Mouse (Mus musculus) ES-E14 (cell line): ENCODE results near the gene Pi4kb. TPM values are rescaled to one million over a fixed set of nuclear protein-coding genes. Genes with fewer than 3 reads are reported as not detected.
"Not testable (repeated sequence)": the region's sequence is repeated elsewhere in the genome, so short reads cannot be mapped to it uniquely, and the experiment has no call there.

Experiments
- DNase-seq: peaks from one replicate; pipeline ENCODE4 v3.0.0-alpha.2; 2013; ENCODE audit warnings: low read depth, low spot score
- H3K27ac ChIP-seq: 2 replicates; pipeline ENCODE4 v1.5.1; 2012; ENCODE audit warnings: low read depth, mild to moderate bottlenecking, low read length, moderate library complexity, mixed read lengths; ENCODE audit not compliant: poor library complexity, insufficient read depth, severe bottlenecking
- H3K36me3 ChIP-seq: 2 replicates; pipeline ENCODE4 v1.6.1; 2012; ENCODE audit warnings: mild to moderate bottlenecking, low read length, moderate library complexity, mixed read lengths; ENCODE audit not compliant: control insufficient read depth, poor library complexity, insufficient read depth, severe bottlenecking
- H3K4me1 ChIP-seq, 2 experiments: fragments of 150-350 bp in 1 of 2; sonication (generic) in 1 of 2; 2 replicates each; pipeline ENCODE4 v1.6.1; 2012; ENCODE audit warnings: low read length in 2 of 2, mild to moderate bottlenecking in 1 of 2, mixed read lengths in 1 of 2; ENCODE audit not compliant: control insufficient read depth in 2 of 2, insufficient read depth in 2 of 2, poor library complexity in 1 of 2
- H3K4me3 ChIP-seq, 2 experiments: fragments of 150-350 bp in 1 of 2; sonication (generic) in 1 of 2; 2 replicates each; pipeline ENCODE4 v1.5.1; 2012; ENCODE audit warnings: low read length in 2 of 2, low read depth in 1 of 2, mild to moderate bottlenecking in 1 of 2, mixed read lengths in 1 of 2; ENCODE audit not compliant: insufficient read depth in 1 of 2, poor library complexity in 1 of 2, severe bottlenecking in 1 of 2
- H3K9ac ChIP-seq: 2 replicates; pipeline ENCODE4 v1.6.1; 2012; ENCODE audit warnings: low read depth, mild to moderate bottlenecking, low read length, mixed read lengths; ENCODE audit not compliant: poor library complexity, insufficient read depth, severe bottlenecking
- H3K9me3 ChIP-seq: fragments of 150-350 bp; sonication (generic); 2 replicates; pipeline ENCODE4 v1.6.1; 2012; ENCODE audit warnings: low read depth, mild to moderate bottlenecking, low read length; ENCODE audit not compliant: control insufficient read depth, insufficient read depth
- CHD2 ChIP-seq: IDR thresholded peaks from 2 replicates; pipeline ENCODE4 v1.6.1; 2014; ENCODE audit warnings: mild to moderate bottlenecking, low read depth, low read length, inconsistent platforms
- HCFC1 ChIP-seq: IDR thresholded peaks from 2 replicates; pipeline ENCODE4 v1.6.1; 2012; ENCODE audit warnings: low read length, inconsistent platforms, borderline replicate concordance; ENCODE audit not compliant: insufficient read depth
- MAFK ChIP-seq: IDR thresholded peaks from 2 replicates; pipeline ENCODE4 v1.6.1; 2014; ENCODE audit warnings: mild to moderate bottlenecking, low read depth, low read length, inconsistent platforms; ENCODE audit not compliant: insufficient read depth
- ZC3H11A ChIP-seq: IDR thresholded peaks from 2 replicates; pipeline ENCODE4 v1.6.1; 2012; ENCODE audit warnings: low read depth, mild to moderate bottlenecking, inconsistent platforms, low read length, borderline replicate concordance
- ZNF384 ChIP-seq: IDR thresholded peaks from 2 replicates; pipeline ENCODE4 v1.6.1; 2012; ENCODE audit warnings: low read depth, low read length, inconsistent platforms
- in situ Hi-C, 2 experiments: fragments of 600-800 bp; cut with MboI; formaldehyde crosslinking; loops; one replicate each; pipeline ENCODE4 v1.15.1; 2025; ENCODE audit warnings: low sequenced_read_pairs in 2 of 2, inconsistent platforms in 1 of 2; ENCODE audit not compliant: unreplicated experiment in 2 of 2
- total RNA-seq: library from RNA; depleted of rRNA; stranded (reverse); fragments of 300-350 nt; gene quantifications from 2 replicates; pipeline ENCODE4 v1.2.3, GENCODE M21; 2012

Gene Pi4kb
- total RNA-seq, 1 experiment: 29.7 TPM

- Histone ChIP-seq H3K4me3 (peak within 1 kb of the TSS; percentile 10 to 53; a peak in 3 of 4 replicates), H3K9me3 (no peaks in the 10 kb centered on the region), H3K36me3 (no peaks in the 10 kb centered on the region), H3K27ac (no peak within 1 kb of the TSS), H3K9ac (0 out of 2 replicates have a peak within 1 kb of the TSS, but pooled peaks have one; percentile 14), H3K4me1 (peaks cover 1 to 11% of the 10 kb centered on the region in 2 experiments; a peak in 2 of 4 replicates)
- TF ChIP-seq ZC3H11A: no peak
- TF ChIP-seq HCFC1: no peak
- no peak for TF ChIP-seq CHD2
- no peak for TF ChIP-seq MAFK
- no peak for TF ChIP-seq ZNF384
- no peak for DNase-seq
- in situ Hi-C loops: no loop called here
Measured at GRCm38 (mm10) chr3:94932809-94933564, 41.5 kb upstream of the Pi4kb start, which contains the start of gene Selenbp1. Selenbp1 (plus strand) TSS chr3:94933056.

- H3K9me3 ChIP-seq, DNase-seq, H3K9ac ChIP-seq, H3K36me3 ChIP-seq, H3K27ac ChIP-seq, H3K4me3 ChIP-seq, in situ Hi-C loops: not testable (repeated sequence)
- peaks cover 1 to 11% of the 10 kb centered on the region in 2 experiments; a peak in 2 of 4 replicates for H3K4me1 ChIP-seq
Measured at GRCm38 (mm10) chr3:94933604-94934003, 40.9 kb upstream of the Pi4kb start.

GRCm38 (mm10) chr3:94934564-94934963, 40.0 kb upstream of the Pi4kb start:
- H3K9me3 ChIP-seq, H3K9ac ChIP-seq, H3K27ac ChIP-seq, in situ Hi-C loops, DNase-seq, H3K36me3 ChIP-seq, H3K4me3 ChIP-seq: not testable (repeated sequence)
- H3K4me1 ChIP-seq: peaks cover 1 to 11% of the 10 kb centered on the region in 2 experiments; a peak in 2 of 4 replicates

GRCm38 (mm10) chr3:94935332-94935731, 39.2 kb upstream of the Pi4kb start:
- in situ Hi-C loops, H3K36me3 ChIP-seq, H3K9ac ChIP-seq, H3K4me3 ChIP-seq, H3K9me3 ChIP-seq, H3K27ac ChIP-seq, DNase-seq: not testable (repeated sequence)
- H3K4me1 ChIP-seq: peaks cover 1 to 10% of the 10 kb centered on the region in 2 experiments; a peak in 2 of 4 replicates

GRCm38 (mm10) chr3:94936147-94936546, 38.4 kb upstream of the Pi4kb start:
- H3K27ac ChIP-seq, in situ Hi-C loops, H3K4me1 ChIP-seq, H3K9ac ChIP-seq, H3K4me3 ChIP-seq, H3K36me3 ChIP-seq, H3K9me3 ChIP-seq, DNase-seq: not testable (repeated sequence)

GRCm38 (mm10) chr3:94937194-94937593, 37.3 kb upstream of the Pi4kb start:
- in situ Hi-C loops, DNase-seq, H3K9me3 ChIP-seq, H3K4me3 ChIP-seq, H3K4me1 ChIP-seq, H3K27ac ChIP-seq, H3K36me3 ChIP-seq, H3K9ac ChIP-seq: not testable (repeated sequence)

- not testable (repeated sequence) for H3K4me1 ChIP-seq
Measured at GRCm38 (mm10) chr3:94940033-94940432, 34.5 kb upstream of the Pi4kb start.

More at GRCm38 (mm10) chr3:94940033-94940432, 34.5 kb upstream of the Pi4kb start:
- H3K4me3 ChIP-seq, H3K9ac ChIP-seq, in situ Hi-C loops, H3K9me3 ChIP-seq, H3K36me3 ChIP-seq, DNase-seq, H3K27ac ChIP-seq: not testable (repeated sequence)
